ENCODE assay signal across 19 mouse cellular contexts in genomic region chr2:178546888-178547287, GRCm38 (mm10).
DNase-seq lines count a peak whose midpoint lies in the region; ATAC-seq lines count a peak whose summit lies in the region.
"Had no signal": no experiment of that assay in that cellular context is flagged by ENCODE, and none has a peak within 500 bp of the region (broad histone marks: within the 10 kb centered on the region; RNA-seq: fewer than 3 reads in every experiment).

No protein-coding gene starts in this region.

- no peaks in the 10 kb centered on the region for H3K36me3 ChIP-seq in hindbrain, embryonic 13.5 days
- H3K36me3 ChIP-seq: embryonic facial prominence, embryonic 15.5 days; forebrain, embryonic 10.5 days; intestine, embryonic 15.5 days had no signal

- no peak overlapping the region for H3K27ac ChIP-seq in hindbrain, embryonic 13.5 days
- H3K27ac ChIP-seq: embryonic facial prominence, embryonic 15.5 days; forebrain, embryonic 10.5 days; heart, adult 2 months; hindbrain, embryonic 14.5 days; intestine, embryonic 15.5 days; layer of hippocampus, adult 2 months had no signal

- no peak for ATAC-seq in hindbrain, embryonic 13.5 days (ENCODE audit: low FRiP score)
- ATAC-seq: intestine, embryonic 15.5 days; midbrain, embryonic 16.5 days had no signal

- no peaks in the 10 kb centered on the region for H3K27me3 ChIP-seq in hindbrain, embryonic 13.5 days
- H3K27me3 ChIP-seq: intestine, embryonic 15.5 days had no signal

- H3K4me2 ChIP-seq in hindbrain, embryonic 13.5 days, result no peak overlapping the region
- H3K4me2 ChIP-seq: embryonic facial prominence, embryonic 15.5 days; hindbrain, embryonic 14.5 days; intestine, embryonic 15.5 days had no signal

- H3K9me3 ChIP-seq in hindbrain, embryonic 13.5 days, result no peaks in the 10 kb centered on the region
- H3K9me3 ChIP-seq: embryonic facial prominence, embryonic 15.5 days; forebrain, embryonic 10.5 days; intestine, embryonic 15.5 days had no signal

- H3K9ac ChIP-seq in hindbrain, embryonic 13.5 days, result no peak overlapping the region
- H3K9ac ChIP-seq: embryonic facial prominence, embryonic 15.5 days; hindbrain, embryonic 14.5 days; intestine, embryonic 15.5 days had no signal

- peak; percentile 35 for DNase-seq in embryo, embryonic 11 days
- no peak for DNase-seq in embryo, embryonic 10 days (ENCODE audit: low spot score)
- peak; percentile 55 for DNase-seq in testis, postnatal 14 days (ENCODE audit: low spot score)
- no peak for DNase-seq in testis, postnatal 10 days (ENCODE audit: low spot score)
- peak; percentile 15 to 41 for DNase-seq in thymus, adult 18-20 months
- DNase-seq in MN1 (ENCODE audit: low spot score), result no peak
- no peak for DNase-seq in ovary, postnatal 10 days (ENCODE audit: low spot score)
- DNase-seq: adrenal gland, adult 2 months; cerebellum, adult 11 months; cerebellum, postnatal 36 days; gastrocnemius, postnatal 10 days; heart, adult 2 months had no signal

- H3K4me3 ChIP-seq in hindbrain, embryonic 13.5 days, result no peak overlapping the region
- H3K4me3 ChIP-seq: embryonic facial prominence, embryonic 15.5 days; forebrain, embryonic 10.5 days; heart, adult 2 months; intestine, embryonic 15.5 days; layer of hippocampus, adult 2 months had no signal

- H3K4me1 ChIP-seq in hindbrain, embryonic 13.5 days (replicated peaks), result peaks cover 13% of the 10 kb centered on the region
- H3K4me1 ChIP-seq: embryonic facial prominence, embryonic 15.5 days; intestine, embryonic 15.5 days had no signal

- WGBS in hindbrain, embryonic 13.5 days, result 75% methylated on average over 3 of the region's 3 CpGs

Comparison
In these comparisons a context has a peak if more than half of its experiments do, and no peak if none do; other contexts are left out.
1. DNase-seq: peak in embryo, embryonic 11 days (single experiment), testis, postnatal 14 days (single experiment) and thymus, adult 18-20 months (2 of 2); none in embryo, embryonic 10 days (single experiment), testis, postnatal 10 days (single experiment), MN1 (single experiment) and ovary, postnatal 10 days (single experiment).